Mouse (Mus musculus): ENCODE measurements around the gene Lmcd1. TPM values are rescaled to one million over a fixed set of nuclear protein-coding genes. Genes with fewer than 3 reads are reported as not detected.

Lmcd1 gene
- polyA plus RNA-seq, 1 experiment from 2014 or later: 8.4 TPM

DNA sequence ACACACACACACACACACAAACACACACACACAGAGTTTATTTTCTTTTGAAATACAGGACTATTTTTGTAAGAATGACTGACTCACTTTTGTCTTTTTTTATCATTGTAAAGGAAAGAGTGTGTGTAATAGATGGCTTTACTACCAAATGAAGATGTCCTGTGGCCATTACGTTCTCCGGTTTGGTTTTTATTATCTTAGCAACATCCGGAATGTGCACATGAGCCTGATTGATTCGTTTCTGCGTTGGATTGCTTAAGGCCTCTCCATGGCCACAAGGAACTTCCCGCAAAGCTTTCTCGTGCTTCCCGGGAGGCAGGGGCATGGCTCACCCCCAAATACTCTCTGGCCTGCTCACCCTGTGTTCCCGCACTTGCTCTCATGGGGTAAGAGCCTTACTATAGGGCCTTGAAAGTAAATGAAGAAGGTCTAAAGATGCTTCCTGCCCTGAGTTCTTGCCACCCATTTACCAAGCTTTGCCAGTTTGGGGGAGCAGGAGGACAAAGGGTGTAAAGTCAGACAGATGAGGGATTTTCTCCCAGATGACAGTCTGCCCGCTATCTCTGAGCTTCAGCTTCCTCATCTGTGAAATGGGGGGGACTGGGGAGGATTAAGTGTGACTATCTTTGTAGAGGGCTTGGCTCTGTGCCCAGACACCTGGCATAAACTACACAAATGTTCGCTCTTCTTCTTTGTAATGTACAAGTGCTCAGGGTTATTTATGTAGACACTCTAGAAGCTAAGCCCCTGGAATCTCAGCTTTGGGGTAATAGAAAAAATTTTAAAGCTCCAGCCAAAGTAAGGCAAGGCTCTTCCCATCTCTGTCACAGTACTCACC is 18.0 kb upstream of the Lmcd1 start:
- no peaks in the 10 kb centered on the region for H3K36me3 ChIP-seq (ENCODE audit: control insufficient read depth, insufficient read depth, low read length)
- no peaks in the 10 kb centered on the region for H3K4me1 ChIP-seq (replicated peaks; ENCODE audit: control insufficient read depth, insufficient read depth, low read length)
- H3K9ac ChIP-seq (ENCODE audit: low read depth, low read length): no peak overlapping the region
- H3K4me2 ChIP-seq (replicated peaks; ENCODE audit: low read depth, low read length): no peak overlapping the region
- H3K9me3 ChIP-seq (ENCODE audit: control insufficient read depth, low read length): no peaks in the 10 kb centered on the region
- no peak for DNase-seq (ENCODE audit: low spot score)
- H3K4me3 ChIP-seq (ENCODE audit: low read depth, low read length): no peak overlapping the region
- WGBS: 90% methylated on average over 11 of the region's 11 CpGs
- ATAC-seq (ENCODE audit: low FRiP score): no peak
- no peak overlapping the region for H3K27ac ChIP-seq (ENCODE audit: low read depth, low read length)
- no peaks in the 10 kb centered on the region for H3K27me3 ChIP-seq (ENCODE audit: control insufficient read depth, insufficient read depth, low read length)

DNA sequence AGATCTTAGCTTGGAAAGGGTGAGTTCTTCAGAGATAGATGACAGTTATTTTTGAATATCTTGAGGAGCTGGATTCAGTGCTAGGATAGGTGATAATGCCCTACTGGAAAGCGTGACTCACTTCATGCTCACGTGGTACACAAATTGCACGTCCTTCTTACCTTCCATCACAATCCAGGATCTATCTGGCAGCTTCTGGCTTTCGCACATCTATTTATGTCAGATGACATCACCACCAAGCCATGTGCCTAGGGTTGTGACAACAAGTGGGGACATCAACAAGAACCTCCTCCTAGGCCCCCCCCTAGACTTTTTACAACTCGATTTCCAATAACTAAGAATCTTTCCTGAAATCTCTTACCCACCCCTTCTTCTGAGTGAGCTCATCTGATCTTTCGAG is 17.0 kb upstream of the Lmcd1 start:
- no peak overlapping the region for H3K27ac ChIP-seq (ENCODE audit: low read depth, low read length)
- no peak overlapping the region for H3K4me2 ChIP-seq (replicated peaks; ENCODE audit: low read depth, low read length)
- H3K4me3 ChIP-seq (ENCODE audit: low read depth, low read length): no peak overlapping the region
- no peak overlapping the region for H3K9ac ChIP-seq (ENCODE audit: low read depth, low read length)
- no peak for ATAC-seq (ENCODE audit: low FRiP score)
- H3K4me1 ChIP-seq (replicated peaks; ENCODE audit: control insufficient read depth, insufficient read depth, low read length): no peaks in the 10 kb centered on the region
- no peaks in the 10 kb centered on the region for H3K9me3 ChIP-seq (ENCODE audit: control insufficient read depth, low read length)
- no peaks in the 10 kb centered on the region for H3K36me3 ChIP-seq (ENCODE audit: control insufficient read depth, insufficient read depth, low read length)
- DNase-seq (ENCODE audit: low spot score): no peak
- 89% methylated on average over 6 of the region's 6 CpGs for WGBS
- no peaks in the 10 kb centered on the region for H3K27me3 ChIP-seq (ENCODE audit: control insufficient read depth, insufficient read depth, low read length)

DNA sequence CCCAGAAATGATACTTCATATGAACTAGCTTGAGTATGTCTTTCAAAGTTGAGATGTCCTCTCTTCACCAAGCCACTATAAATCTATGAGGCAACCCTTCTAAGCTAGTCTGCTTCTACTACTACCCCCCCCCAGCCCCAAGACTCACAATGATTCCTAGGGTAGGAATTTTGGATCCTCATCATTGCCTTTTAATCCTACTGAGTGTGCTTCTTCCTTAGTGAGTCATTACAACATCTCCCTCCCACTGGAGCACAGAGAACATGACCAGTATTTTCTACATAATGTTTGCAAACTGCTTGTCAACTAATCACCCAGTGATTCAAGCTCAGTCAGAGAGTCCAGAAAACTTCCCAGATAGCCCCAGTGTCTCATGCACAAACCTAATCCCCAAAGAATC is 12.5 kb upstream of the Lmcd1 start:
- no peak overlapping the region for H3K27ac ChIP-seq (ENCODE audit: low read depth, low read length)
- no peaks in the 10 kb centered on the region for H3K4me1 ChIP-seq (replicated peaks; ENCODE audit: control insufficient read depth, insufficient read depth, low read length)
- no peak overlapping the region for H3K4me2 ChIP-seq (replicated peaks; ENCODE audit: low read depth, low read length)
- H3K4me3 ChIP-seq (ENCODE audit: low read depth, low read length): no peak overlapping the region
- H3K9me3 ChIP-seq (ENCODE audit: control insufficient read depth, low read length): no peaks in the 10 kb centered on the region
- H3K27me3 ChIP-seq (ENCODE audit: control insufficient read depth, insufficient read depth, low read length): no peaks in the 10 kb centered on the region
- DNase-seq (ENCODE audit: low spot score) (no peak), ATAC-seq (ENCODE audit: low FRiP score) (no peak)
- no peak overlapping the region for H3K9ac ChIP-seq (ENCODE audit: low read depth, low read length)
- H3K36me3 ChIP-seq (ENCODE audit: control insufficient read depth, insufficient read depth, low read length): no peaks in the 10 kb centered on the region

DNA sequence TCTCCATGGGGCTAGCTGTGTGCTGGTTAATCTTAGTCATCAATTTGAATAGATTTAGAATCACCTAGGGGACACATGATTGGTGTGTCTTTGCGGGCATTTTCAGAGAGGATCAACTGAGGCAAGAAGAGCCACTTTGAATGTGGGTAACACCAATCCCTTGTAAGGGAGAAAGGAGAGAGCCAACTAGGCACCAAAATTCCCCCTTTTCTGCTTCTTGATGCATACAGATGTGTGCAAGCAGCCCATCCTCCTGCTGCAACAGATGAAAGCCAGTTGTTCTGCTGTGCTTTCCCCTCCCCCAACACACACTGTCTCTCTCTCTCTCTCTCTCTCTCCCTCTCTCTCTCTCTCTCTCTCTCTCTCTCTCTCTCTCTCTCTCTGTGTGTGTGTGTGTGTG is 9.2 kb upstream of the Lmcd1 start:
- Histone ChIP-seq H3K9me3 (ENCODE audit: control insufficient read depth, low read length) (no peaks in the 10 kb centered on the region), H3K4me3 (ENCODE audit: low read depth, low read length) (no peak overlapping the region), H3K9ac (ENCODE audit: low read depth, low read length) (no peak overlapping the region), H3K36me3 (ENCODE audit: control insufficient read depth, insufficient read depth, low read length) (no peaks in the 10 kb centered on the region), H3K4me2 (replicated peaks; ENCODE audit: low read depth, low read length) (no peak overlapping the region), H3K27ac (ENCODE audit: low read depth, low read length) (no peak overlapping the region), H3K4me1 (replicated peaks; ENCODE audit: control insufficient read depth, insufficient read depth, low read length) (no peaks in the 10 kb centered on the region), H3K27me3 (ENCODE audit: control insufficient read depth, insufficient read depth, low read length) (no peaks in the 10 kb centered on the region)
- no peak for DNase-seq (ENCODE audit: low spot score)
- ATAC-seq (ENCODE audit: low FRiP score): no peak
- 100% methylated on average over 1 of the region's 1 CpGs for WGBS

DNA sequence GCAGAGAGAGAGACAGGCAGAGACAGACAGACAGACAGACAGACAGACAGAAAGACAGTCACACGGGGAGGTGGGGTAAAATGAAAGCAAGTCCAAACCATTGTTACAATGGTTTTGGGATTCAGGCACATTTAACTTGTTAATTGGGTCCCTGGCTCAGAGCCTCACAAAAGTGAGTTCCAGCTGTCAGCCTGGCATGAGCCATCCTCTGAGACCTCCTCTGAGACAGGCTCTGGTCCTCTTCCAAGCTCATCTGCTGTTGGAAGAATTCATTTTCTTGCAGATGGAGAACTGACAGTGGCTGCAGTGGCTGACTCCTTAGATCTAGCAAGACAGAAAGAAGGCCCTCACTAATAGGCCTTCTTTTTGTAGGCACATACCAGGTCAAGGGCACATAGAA is 6.9 kb upstream of the Lmcd1 start:
- no peaks in the 10 kb centered on the region for H3K9me3 ChIP-seq (ENCODE audit: control insufficient read depth, low read length)
- H3K27ac ChIP-seq (ENCODE audit: low read depth, low read length): no peak overlapping the region
- 47% methylated on average over 1 of the region's 1 CpGs for WGBS
- no peaks in the 10 kb centered on the region for H3K27me3 ChIP-seq (ENCODE audit: control insufficient read depth, insufficient read depth, low read length)
- H3K9ac ChIP-seq (ENCODE audit: low read depth, low read length): no peak overlapping the region
- no peak overlapping the region for H3K4me2 ChIP-seq (replicated peaks; ENCODE audit: low read depth, low read length)
- ATAC-seq (ENCODE audit: low FRiP score) (no peak), DNase-seq (ENCODE audit: low spot score) (no peak)
- no peaks in the 10 kb centered on the region for H3K4me1 ChIP-seq (replicated peaks; ENCODE audit: control insufficient read depth, insufficient read depth, low read length)
- H3K36me3 ChIP-seq (ENCODE audit: control insufficient read depth, insufficient read depth, low read length): no peaks in the 10 kb centered on the region
- no peak overlapping the region for H3K4me3 ChIP-seq (ENCODE audit: low read depth, low read length)

DNA sequence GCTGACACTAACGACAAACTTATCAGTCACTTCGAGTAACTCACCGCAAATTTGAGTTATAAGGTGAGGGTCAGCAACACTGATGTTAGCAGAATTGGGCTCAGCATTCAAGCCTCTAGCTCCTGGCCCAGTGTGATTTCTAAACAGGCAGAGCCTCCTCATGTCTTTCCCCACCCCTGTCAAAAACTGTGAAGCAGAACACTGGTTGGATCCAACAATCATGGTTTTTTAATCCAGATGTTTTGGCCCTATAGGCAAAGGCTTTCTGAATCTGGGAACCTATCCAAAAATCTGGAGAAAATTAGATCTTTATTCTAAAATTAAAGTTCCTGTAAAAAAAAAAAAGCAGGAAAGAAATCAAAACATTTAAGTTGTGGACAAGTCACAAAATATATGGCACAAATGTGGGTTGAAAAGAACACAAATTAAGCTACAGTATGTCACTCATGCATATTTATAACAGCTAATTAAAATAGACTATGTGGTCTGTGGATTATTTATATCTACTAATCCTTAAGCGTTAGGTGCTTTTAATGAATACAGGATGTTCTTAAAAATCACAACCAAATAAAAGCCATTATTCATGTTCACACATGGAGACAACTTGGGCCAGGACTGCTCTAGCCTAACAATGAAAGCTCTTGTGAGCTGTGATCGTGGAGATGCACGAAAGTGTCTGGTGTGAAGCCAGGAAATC is 5.7 kb upstream of the Lmcd1 start:
- WGBS: 90% methylated on average over 6 of the region's 6 CpGs
- ATAC-seq (ENCODE audit: low FRiP score): no peak
- Histone ChIP-seq H3K4me1 (replicated peaks; ENCODE audit: control insufficient read depth, insufficient read depth, low read length) (no peaks in the 10 kb centered on the region), H3K9ac (ENCODE audit: low read depth, low read length) (no peak overlapping the region), H3K4me2 (replicated peaks; ENCODE audit: low read depth, low read length) (no peak overlapping the region), H3K36me3 (ENCODE audit: control insufficient read depth, insufficient read depth, low read length) (no peaks in the 10 kb centered on the region), H3K27me3 (ENCODE audit: control insufficient read depth, insufficient read depth, low read length) (no peaks in the 10 kb centered on the region), H3K4me3 (ENCODE audit: low read depth, low read length) (no peak overlapping the region), H3K27ac (ENCODE audit: low read depth, low read length) (no peak overlapping the region), H3K9me3 (ENCODE audit: control insufficient read depth, low read length) (no peaks in the 10 kb centered on the region)
- DNase-seq (ENCODE audit: low spot score): no peak

- no peaks in the 10 kb centered on the region; the same call in 1 of the 2 replicates for H3K4me1 ChIP-seq (replicated peaks; ENCODE audit: control insufficient read depth, insufficient read depth, low read length)
- no peak overlapping the region for H3K4me3 ChIP-seq (ENCODE audit: low read depth, low read length)
- H3K9ac ChIP-seq (ENCODE audit: low read depth, low read length): no peak overlapping the region
- no peak overlapping the region for H3K27ac ChIP-seq (ENCODE audit: low read depth, low read length)
- H3K27me3 ChIP-seq (ENCODE audit: control insufficient read depth, insufficient read depth, low read length): no peaks in the 10 kb centered on the region
- peak overlapping the region; percentile 49; the same call in 1 of the 2 replicates for H3K4me2 ChIP-seq (replicated peaks; ENCODE audit: low read depth, low read length)
- DNase-seq (ENCODE audit: low spot score): peak; percentile 49
- WGBS: 41% methylated on average over 9 of the region's 9 CpGs
- H3K36me3 ChIP-seq (ENCODE audit: control insufficient read depth, insufficient read depth, low read length): no peaks in the 10 kb centered on the region
- H3K9me3 ChIP-seq (ENCODE audit: control insufficient read depth, low read length): no peaks in the 10 kb centered on the region
- peak; percentile 78 for ATAC-seq (ENCODE audit: low FRiP score)
Measured at GRCm38 (mm10) chr6:112274261-112275055, 900 bp downstream of the Lmcd1 start.

GRCm38 (mm10) chr6:112275731-112276245 is 2.2 kb downstream of the Lmcd1 start:
- Histone ChIP-seq H3K9ac (ENCODE audit: low read depth, low read length) (no peak overlapping the region), H3K4me3 (ENCODE audit: low read depth, low read length) (no peak overlapping the region), H3K36me3 (ENCODE audit: control insufficient read depth, insufficient read depth, low read length) (no peaks in the 10 kb centered on the region), H3K4me2 (replicated peaks; ENCODE audit: low read depth, low read length) (no peak overlapping the region), H3K27ac (ENCODE audit: low read depth, low read length) (no peak overlapping the region), H3K4me1 (replicated peaks; ENCODE audit: control insufficient read depth, insufficient read depth, low read length) (no peaks in the 10 kb centered on the region; the same call in 1 of the 2 replicates), H3K9me3 (ENCODE audit: control insufficient read depth, low read length) (no peaks in the 10 kb centered on the region), H3K27me3 (ENCODE audit: control insufficient read depth, insufficient read depth, low read length) (no peaks in the 10 kb centered on the region)
- ATAC-seq (ENCODE audit: low FRiP score) (no peak), DNase-seq (ENCODE audit: low spot score) (no peak)
- WGBS: 82% methylated on average over 6 of the region's 6 CpGs
